Mouse (Mus musculus): ENCODE results near the gene Zfp280b. TPM values are rescaled to one million over a fixed set of nuclear protein-coding genes. Genes with fewer than 3 reads are reported as not detected.

The Zfp280b gene
- polyA plus RNA-seq, 1 experiment = 3.0 TPM

- Histone ChIP-seq H3K36me3 (replicated peaks; ENCODE audit: low read length) (no peaks in the 10 kb centered on the region), H3K27me3 (replicated peaks) (peaks cover 24% of the 10 kb centered on the region), H3K4me3 (replicated peaks) (no peak overlapping the region), H3K4me1 (peaks cover 11% of the 10 kb centered on the region), H3K9me3 (peaks cover 12% of the 10 kb centered on the region; the same call in 1 of the 2 replicates)
- no peak for TF ChIP-seq GATA1 (IDR thresholded peaks at IDR 0.05; ENCODE audit: borderline replicate concordance, low read length)
- TF ChIP-seq FLI1 (IDR thresholded peaks at IDR 0.05; ENCODE audit: low read length) = no peak
These were observed 29.2 kb upstream of the Zfp280b start for GRCm38 (mm10) chr10:76003221-76003620.

GRCm38 (mm10) chr10:76006385-76006784 is 26.1 kb upstream of the Zfp280b start:
- Histone ChIP-seq H3K4me3 (replicated peaks) (no peak overlapping the region), H3K4me1 (peaks cover 11% of the 10 kb centered on the region), H3K27me3 (replicated peaks) (peaks cover 20% of the 10 kb centered on the region), H3K9me3 (peaks cover 18% of the 10 kb centered on the region; the same call in 1 of the 2 replicates), H3K36me3 (replicated peaks; ENCODE audit: low read length) (no peaks in the 10 kb centered on the region)
- TF ChIP-seq FLI1 (IDR thresholded peaks at IDR 0.05; ENCODE audit: low read length) (no peak), GATA1 (IDR thresholded peaks at IDR 0.05; ENCODE audit: borderline replicate concordance, low read length) (no peak)

GRCm38 (mm10) chr10:76009812-76010211 is 22.6 kb upstream of the Zfp280b start:
- peaks cover 6% of the 10 kb centered on the region for H3K27me3 ChIP-seq (replicated peaks)
- no peak for TF ChIP-seq FLI1 (IDR thresholded peaks at IDR 0.05; ENCODE audit: low read length)
- TF ChIP-seq GATA1 (IDR thresholded peaks at IDR 0.05; ENCODE audit: borderline replicate concordance, low read length) = no peak
- H3K4me1 ChIP-seq = peaks cover 11% of the 10 kb centered on the region
- H3K9me3 ChIP-seq = peaks cover 18% of the 10 kb centered on the region; the same call in 1 of the 2 replicates
- H3K4me3 ChIP-seq (replicated peaks) = no peak overlapping the region
- H3K36me3 ChIP-seq (replicated peaks; ENCODE audit: low read length) = no peaks in the 10 kb centered on the region

- Histone ChIP-seq H3K36me3 (replicated peaks; ENCODE audit: low read length) (no peaks in the 10 kb centered on the region), H3K9me3 (peaks cover 18% of the 10 kb centered on the region)
- TF ChIP-seq FLI1 (IDR thresholded peaks at IDR 0.05; ENCODE audit: low read length) (no peak), GATA1 (IDR thresholded peaks at IDR 0.05; ENCODE audit: borderline replicate concordance, low read length) (no peak)
These were observed 19.5 kb upstream of the Zfp280b start for GRCm38 (mm10) chr10:76012922-76013321.

GRCm38 (mm10) chr10:76016886-76017285 is 15.6 kb upstream of the Zfp280b start:
- Histone ChIP-seq H3K9me3 (peaks cover 18% of the 10 kb centered on the region), H3K27me3 (replicated peaks) (no peaks in the 10 kb centered on the region), H3K4me3 (replicated peaks) (no peak overlapping the region), H3K4me1 (peaks cover 4% of the 10 kb centered on the region), H3K36me3 (replicated peaks; ENCODE audit: low read length) (no peaks in the 10 kb centered on the region)
- TF ChIP-seq FLI1 (IDR thresholded peaks at IDR 0.05; ENCODE audit: low read length) = no peak

More at GRCm38 (mm10) chr10:76012922-76013321, 19.5 kb upstream of the Zfp280b start:
- H3K4me1 ChIP-seq = no peaks in the 10 kb centered on the region
- H3K27me3 ChIP-seq (replicated peaks) = peaks cover 2% of the 10 kb centered on the region
- no peak overlapping the region for H3K4me3 ChIP-seq (replicated peaks)

- Histone ChIP-seq H3K4me1 (peaks cover 6% of the 10 kb centered on the region), H3K9me3 (peaks cover 23% of the 10 kb centered on the region), H3K4me3 (replicated peaks) (no peak overlapping the region), H3K27me3 (replicated peaks) (no peaks in the 10 kb centered on the region), H3K36me3 (replicated peaks; ENCODE audit: low read length) (no peaks in the 10 kb centered on the region)
- TF ChIP-seq FLI1 (IDR thresholded peaks at IDR 0.05; ENCODE audit: low read length) (no peak), GATA1 (IDR thresholded peaks at IDR 0.05; ENCODE audit: borderline replicate concordance, low read length) (no peak)
These were observed 10.7 kb upstream of the Zfp280b start for GRCm38 (mm10) chr10:76021728-76022127.

- H3K36me3 ChIP-seq (replicated peaks; ENCODE audit: low read length) = no peaks in the 10 kb centered on the region
- H3K4me1 ChIP-seq = peaks cover 9% of the 10 kb centered on the region
- no peaks in the 10 kb centered on the region for H3K27me3 ChIP-seq (replicated peaks)
- peaks cover 23% of the 10 kb centered on the region for H3K9me3 ChIP-seq
- TF ChIP-seq GATA1 (IDR thresholded peaks at IDR 0.05; ENCODE audit: borderline replicate concordance, low read length) = no peak
- no peak for TF ChIP-seq FLI1 (IDR thresholded peaks at IDR 0.05; ENCODE audit: low read length)
- no peak overlapping the region for H3K4me3 ChIP-seq (replicated peaks)
These were observed 8.5 kb upstream of the Zfp280b start for GRCm38 (mm10) chr10:76023921-76024320.

GRCm38 (mm10) chr10:76025470-76026190 is 6.8 kb upstream of the Zfp280b start:
- H3K4me3 ChIP-seq (replicated peaks) = no peak overlapping the region
- TF ChIP-seq GATA1 (IDR thresholded peaks at IDR 0.05; ENCODE audit: borderline replicate concordance, low read length) = no peak
- TF ChIP-seq FLI1 (IDR thresholded peaks at IDR 0.05; ENCODE audit: low read length) = no peak
- H3K36me3 ChIP-seq (replicated peaks; ENCODE audit: low read length) = no peaks in the 10 kb centered on the region
- no peaks in the 10 kb centered on the region for H3K27me3 ChIP-seq (replicated peaks)
- peaks cover 14% of the 10 kb centered on the region for H3K9me3 ChIP-seq
- H3K4me1 ChIP-seq = peaks cover 9% of the 10 kb centered on the region

GRCm38 (mm10) chr10:76027127-76028015 is 5.1 kb upstream of the Zfp280b start:
- Histone ChIP-seq H3K27me3 (replicated peaks) (no peaks in the 10 kb centered on the region), H3K9me3 (peaks cover 14% of the 10 kb centered on the region), H3K36me3 (replicated peaks; ENCODE audit: low read length) (no peaks in the 10 kb centered on the region), H3K4me3 (replicated peaks) (no peak overlapping the region), H3K4me1 (peaks cover 8% of the 10 kb centered on the region; the same call in 1 of the 2 replicates)
- TF ChIP-seq FLI1 (IDR thresholded peaks at IDR 0.05; ENCODE audit: low read length) (no peak), GATA1 (IDR thresholded peaks at IDR 0.05; ENCODE audit: borderline replicate concordance, low read length) (no peak)

GRCm38 (mm10) chr10:76028016-76028366 is 4.5 kb upstream of the Zfp280b start:
- TF ChIP-seq FLI1 (IDR thresholded peaks at IDR 0.05; ENCODE audit: low read length) (no peak), GATA1 (IDR thresholded peaks at IDR 0.05; ENCODE audit: borderline replicate concordance, low read length) (no peak)
- H3K27me3 ChIP-seq (replicated peaks) = no peaks in the 10 kb centered on the region

More at GRCm38 (mm10) chr10:76028016-76028366, 4.5 kb upstream of the Zfp280b start:
- H3K9me3 ChIP-seq = peaks cover 14% of the 10 kb centered on the region
- H3K4me1 ChIP-seq = peaks cover 8% of the 10 kb centered on the region
- H3K36me3 ChIP-seq (replicated peaks; ENCODE audit: low read length) = no peaks in the 10 kb centered on the region
- H3K4me3 ChIP-seq (replicated peaks) = no peak overlapping the region

Data from megakaryocyte, embryonic 14.5 days (primary cell).